Mouse (Mus musculus) E14TG2a.4 (cell line): ENCODE measurements around the gene Tpcn1.

ENCODE experiments used
- CTCF ChIP-seq: conservative IDR thresholded peaks from 2 replicates; pipeline ENCODE4 v1.5.1; 2014; ENCODE audit warnings: low read length
- NANOG ChIP-seq: IDR thresholded peaks from 2 replicates; pipeline ENCODE4 v1.6.1; 2014; ENCODE audit warnings: borderline replicate concordance, low read length, mixed read lengths

DNA sequence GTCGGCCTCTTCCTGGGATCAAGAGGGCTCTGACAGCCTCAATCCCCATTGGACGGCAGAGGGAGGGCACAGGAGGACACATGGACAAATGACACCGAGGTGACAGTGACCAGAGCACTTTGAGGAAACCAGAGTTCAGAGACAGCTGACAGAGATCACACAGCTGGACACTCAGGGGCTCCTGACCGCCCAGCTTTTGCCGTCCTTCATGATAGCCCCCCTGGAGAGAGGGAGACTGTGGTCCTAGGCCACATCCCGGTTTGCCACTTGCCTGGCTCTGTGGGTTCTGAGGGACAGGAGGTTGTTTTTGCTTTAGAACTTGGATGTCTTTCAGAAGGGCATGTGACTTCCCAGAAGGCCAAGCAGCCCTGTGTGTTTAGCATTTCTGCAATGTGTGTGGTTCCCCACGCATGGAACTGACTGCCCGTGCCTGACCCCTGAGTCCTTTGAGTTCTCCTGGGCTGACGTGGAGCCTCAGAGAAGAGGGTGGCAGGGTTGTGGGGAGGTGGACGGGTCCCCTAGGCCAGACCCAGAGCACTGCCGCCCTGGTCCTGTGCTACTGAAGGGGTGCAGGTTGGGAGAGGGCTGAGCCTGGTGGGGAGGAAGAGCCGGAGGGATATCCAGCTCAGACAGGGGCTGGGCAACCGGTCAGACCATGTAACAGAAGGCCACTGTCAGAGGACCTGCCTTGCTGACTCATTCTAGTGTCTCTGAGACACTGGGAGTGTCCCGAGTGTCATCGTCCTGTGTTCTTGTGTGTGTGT, 72.1 kb downstream of the Tpcn1 start:
- TF ChIP-seq CTCF (no peak), NANOG (no peak)
